Mouse (Mus musculus): ENCODE results near the gene Map3k19. TPM values are rescaled to one million over a fixed set of nuclear protein-coding genes. Genes with fewer than 3 reads are reported as not detected.

The Map3k19 gene
- polyA plus RNA-seq, 1 experiment from 2014 or later: not detected

GRCm38 (mm10) chr1:127773198-127773802 is 81.5 kb downstream of the Map3k19 start:
- Histone ChIP-seq H3K27ac (ENCODE audit: low read length) (peak overlapping the region; percentile 92), H3K9ac (ENCODE audit: low read depth, low read length) (peak overlapping the region; percentile 69), H3K9me3 (replicated peaks; ENCODE audit: control insufficient read depth, low read length) (no peaks in the 10 kb centered on the region), H3K36me3 (ENCODE audit: control insufficient read depth, insufficient read depth) (no peaks in the 10 kb centered on the region), H3K4me3 (ENCODE audit: low read depth, low read length) (peak overlapping the region; percentile 84), H3K27me3 (ENCODE audit: control insufficient read depth, insufficient read depth, low read depth, low read length) (no peaks in the 10 kb centered on the region), H3K4me1 (ENCODE audit: control insufficient read depth, low read depth, low read length) (peaks cover 23% of the 10 kb centered on the region), H3K4me2 (ENCODE audit: low read depth, low read length) (peak overlapping the region; percentile 69)
- no peak; the same call in 1 of the 2 replicates for ATAC-seq (ENCODE audit: low read depth)
- WGBS (ENCODE audit: insufficient replicate concordance): 1% methylated on average over 14 of the region's 14 CpGs

- H3K4me2 ChIP-seq (ENCODE audit: low read depth, low read length): no peak overlapping the region
- no peak for ATAC-seq (ENCODE audit: low read depth)
- H3K9ac ChIP-seq (ENCODE audit: low read depth, low read length): no peak overlapping the region
- H3K27ac ChIP-seq (ENCODE audit: low read length): no peak overlapping the region
- no peaks in the 10 kb centered on the region for H3K27me3 ChIP-seq (ENCODE audit: control insufficient read depth, insufficient read depth, low read depth, low read length)
- 91% methylated on average over 2 of the region's 2 CpGs for WGBS (ENCODE audit: insufficient replicate concordance)
- no peak overlapping the region for H3K4me3 ChIP-seq (ENCODE audit: low read depth, low read length)
- no peaks in the 10 kb centered on the region; the same call in 1 of the 2 replicates for H3K4me1 ChIP-seq (ENCODE audit: control insufficient read depth, low read depth, low read length)
- H3K36me3 ChIP-seq (ENCODE audit: control insufficient read depth, insufficient read depth): no peaks in the 10 kb centered on the region
- H3K9me3 ChIP-seq (replicated peaks; ENCODE audit: control insufficient read depth, low read length): no peaks in the 10 kb centered on the region
These were observed 88.1 kb downstream of the Map3k19 start for GRCm38 (mm10) chr1:127766741-127767140.

GRCm38 (mm10) chr1:127765468-127765867 is 89.4 kb downstream of the Map3k19 start:
- no peaks in the 10 kb centered on the region for H3K36me3 ChIP-seq (ENCODE audit: control insufficient read depth, insufficient read depth)
- H3K4me3 ChIP-seq (ENCODE audit: low read depth, low read length): no peak overlapping the region
- H3K27me3 ChIP-seq (ENCODE audit: control insufficient read depth, insufficient read depth, low read depth, low read length): no peaks in the 10 kb centered on the region
- H3K9me3 ChIP-seq (replicated peaks; ENCODE audit: control insufficient read depth, low read length): no peaks in the 10 kb centered on the region
- WGBS (ENCODE audit: insufficient replicate concordance): 57% methylated on average over 2 of the region's 2 CpGs
- no peak for ATAC-seq (ENCODE audit: low read depth)
- no peaks in the 10 kb centered on the region; the same call in 1 of the 2 replicates for H3K4me1 ChIP-seq (ENCODE audit: control insufficient read depth, low read depth, low read length)
- no peak overlapping the region for H3K27ac ChIP-seq (ENCODE audit: low read length)
- H3K9ac ChIP-seq (ENCODE audit: low read depth, low read length): no peak overlapping the region
- H3K4me2 ChIP-seq (ENCODE audit: low read depth, low read length): no peak overlapping the region

Other genes with a start within 250 kb of the Map3k19 start
- 0.21 and 0.39 TPM in 2 replicates for gene Tmem163, start 175.5 kb downstream of the Map3k19 start, polyA plus RNA-seq (2015; fragmentation: Nextera tagmentation; extraction: Ambion mirVana)
- 4.7 and 5.6 TPM in 2 replicates for gene Acmsd, start 125.6 kb downstream of the Map3k19 start, polyA plus RNA-seq (2015; fragmentation: Nextera tagmentation; extraction: Ambion mirVana)
- 28.1 and 31.9 TPM in 2 replicates for gene Ccnt2, start 80.9 kb downstream of the Map3k19 start, polyA plus RNA-seq (2015; fragmentation: Nextera tagmentation; extraction: Ambion mirVana)
- gene Rab3gap1, start 13.7 kb upstream of the Map3k19 start, polyA plus RNA-seq (2015; fragmentation: Nextera tagmentation; extraction: Ambion mirVana): 9.3 and 9.9 TPM in 2 replicates
- 3.4 and 3.7 TPM in 2 replicates for gene Zranb3, start 248.0 kb upstream of the Map3k19 start, polyA plus RNA-seq (2015; fragmentation: Nextera tagmentation; extraction: Ambion mirVana)
- 31.5 and 33.1 TPM in 2 replicates for gene R3hdm1, start 248.3 kb upstream of the Map3k19 start, polyA plus RNA-seq (2015; fragmentation: Nextera tagmentation; extraction: Ambion mirVana)

All from liver, embryonic 16.5 days (tissue).